Mouse (Mus musculus): ENCODE results near the gene Tkt. TPM values are rescaled to one million over a fixed set of nuclear protein-coding genes. Genes with fewer than 3 reads are reported as not detected.

Gene Tkt
- polyA plus RNA-seq, 1 experiment from 2014 or later = 231 TPM

GRCm38 (mm10) chr14:30622556-30622955 is 74.4 kb downstream of the Tkt start:
- Histone ChIP-seq H3K27me3 (no peaks in the 10 kb centered on the region), H3K9me3 (replicated peaks) (no peaks in the 10 kb centered on the region), H3K4me1 (replicated peaks) (peaks cover 89% of the 10 kb centered on the region), H3K36me3 (no peaks in the 10 kb centered on the region), H3K9ac (0 out of 2 replicates have a peak overlapping the region, but pooled peaks have one; percentile 15), H3K27ac (no peak overlapping the region; the same call in 1 of the 2 replicates), H3K4me2 (no peak overlapping the region), H3K4me3 (replicated peaks) (no peak overlapping the region)
- 81% methylated on average over 8 of the region's 8 CpGs for WGBS (ENCODE audit: insufficient replicate concordance)
- ATAC-seq (ENCODE audit: low read depth) (no peak), DNase-seq (no peak)

Small RNA genes lying within 50 kb of the gene (microRNA-seq; reads per million reads assigned to microRNA genes)
- 10.3 reads per million, percentile 24 among the genes with 10 or more reads in this experiment for gene Mir3076

Other genes with a start within 250 kb of the Tkt start
- 8.5 and 10.6 TPM in 2 replicates for gene Dcp1a, start 68.8 kb upstream of the Tkt start, polyA plus RNA-seq (2015; fragmentation: Nextera tagmentation; extraction: Ambion mirVana)
- 0.15 and 0.38 TPM in 2 replicates for gene Cacna1d, start 56.9 kb upstream of the Tkt start, polyA plus RNA-seq (2015; fragmentation: Nextera tagmentation; extraction: Ambion mirVana)
- 16.0 and 16.3 TPM in 2 replicates for gene Prkcd, start 77.9 kb downstream of the Tkt start, polyA plus RNA-seq (2015; fragmentation: Nextera tagmentation; extraction: Ambion mirVana)
- 5.1 and 5.4 TPM in 2 replicates for gene Rft1, start 106.0 kb downstream of the Tkt start, polyA plus RNA-seq (2015; fragmentation: Nextera tagmentation; extraction: Ambion mirVana)
- 13.3 and 15.2 TPM in 2 replicates for gene Sfmbt1, start 166.5 kb downstream of the Tkt start, polyA plus RNA-seq (2015; fragmentation: Nextera tagmentation; extraction: Ambion mirVana)